9 mouse cellular contexts compared by ENCODE assay signal in genomic region chr13:5937970-5938369, GRCm38 (mm10).
"Had no signal": no experiment of that assay in that cellular context is flagged by ENCODE, and none has a peak within 500 bp of the region (broad histone marks: within the 10 kb centered on the region; RNA-seq: fewer than 3 reads in every experiment).

No protein-coding gene starts in this region.

- ATAC-seq: midbrain, embryonic 16.5 days had no signal

- DNase-seq: lung, adult 18-20 months; lung, postnatal 10 days; lung, postnatal 4 days; midbrain, embryonic 14.5 days; right cerebral cortex, postnatal 14 days; thymus, adult 2 months; thymus, postnatal 25 days; thymus, postnatal 4 days had no signal
